Mouse (Mus musculus): ENCODE data around the gene Pced1b.
A peak's percentile ranks its signal among the peaks of the same experiment; 100 is the strongest.
"Not testable (repeated sequence)": the region's sequence is repeated elsewhere in the genome, so short reads cannot be mapped to it uniquely, and the experiment has no call there.

Pced1b gene

DNA sequence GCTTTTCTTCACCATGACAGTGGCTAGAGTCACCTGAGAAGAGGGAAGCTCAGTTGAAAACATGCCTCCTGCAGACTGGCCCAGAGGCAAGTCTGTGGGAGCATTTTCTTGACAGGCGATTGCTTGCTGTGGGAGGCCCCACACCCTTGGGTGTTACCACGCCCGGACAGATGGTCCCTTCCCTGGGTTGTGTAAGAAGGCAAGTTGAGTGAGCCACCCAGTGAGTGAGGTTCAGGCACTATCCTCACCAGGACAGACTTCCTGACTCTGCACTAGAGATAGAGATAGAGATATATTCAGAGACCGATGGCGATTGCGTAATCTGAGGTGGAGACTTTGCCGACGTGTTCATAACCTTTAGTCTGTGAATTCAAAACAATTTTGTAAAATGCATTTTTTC, 96.0 kb downstream of the Pced1b start:
- DNase-seq (ENCODE audit: low spot score), result peak; percentile 71

- DNase-seq (ENCODE audit: low spot score), result no peak
These were observed 97.0 kb downstream of the Pced1b start for GRCm38 (mm10) chr15:97343921-97344320.

DNA sequence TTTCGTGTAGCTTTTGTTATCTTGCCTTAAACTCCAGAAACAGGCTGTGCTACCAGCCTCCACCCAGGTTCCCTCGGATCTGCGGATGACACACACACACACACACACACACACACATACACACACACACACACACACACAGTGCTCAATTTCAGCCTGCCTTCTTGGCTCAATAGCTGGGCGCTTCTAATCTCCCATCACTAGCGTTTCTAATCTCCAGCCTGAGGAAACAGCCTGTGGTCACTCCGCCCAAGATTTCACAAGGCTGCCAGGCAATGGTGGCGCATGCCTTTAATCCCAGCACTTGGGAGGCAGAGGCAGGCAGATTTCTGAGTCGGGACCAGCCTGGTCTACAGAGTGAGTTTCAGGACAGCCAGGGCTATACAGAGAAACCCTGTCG, 98.2 kb downstream of the Pced1b start:
- DNase-seq (ENCODE audit: low spot score), result no peak

GRCm38 (mm10) chr15:97345917-97346316, 99.0 kb downstream of the Pced1b start:
- DNase-seq (ENCODE audit: low spot score), result no peak

DNA sequence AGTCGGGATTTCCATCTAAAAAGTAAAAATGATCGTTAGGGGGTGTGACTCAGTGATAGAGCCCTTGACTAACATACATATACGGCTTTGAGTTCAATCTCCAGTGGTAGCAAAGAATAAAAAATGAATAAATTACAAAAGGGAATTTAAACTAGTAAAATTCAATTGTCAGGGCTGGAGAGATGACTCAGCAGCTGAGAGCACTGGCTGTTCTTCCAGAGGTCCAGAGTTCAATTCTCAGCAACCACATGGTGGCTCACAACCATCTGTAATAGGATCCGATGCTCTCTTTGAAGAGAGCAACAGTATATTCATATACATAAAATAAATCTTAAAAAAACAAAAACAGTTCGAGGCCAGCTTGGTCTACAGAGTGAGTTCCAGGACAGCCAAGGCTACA, 99.5 kb downstream of the Pced1b start:
- DNase-seq (ENCODE audit: low spot score), result no peak

GRCm38 (mm10) chr15:97346897-97347296, 100.0 kb downstream of the Pced1b start:
- no peak for DNase-seq (ENCODE audit: low spot score)

GRCm38 (mm10) chr15:97348566-97349315, 101.8 kb downstream of the Pced1b start:
- no peak for DNase-seq (ENCODE audit: low spot score)

DNA sequence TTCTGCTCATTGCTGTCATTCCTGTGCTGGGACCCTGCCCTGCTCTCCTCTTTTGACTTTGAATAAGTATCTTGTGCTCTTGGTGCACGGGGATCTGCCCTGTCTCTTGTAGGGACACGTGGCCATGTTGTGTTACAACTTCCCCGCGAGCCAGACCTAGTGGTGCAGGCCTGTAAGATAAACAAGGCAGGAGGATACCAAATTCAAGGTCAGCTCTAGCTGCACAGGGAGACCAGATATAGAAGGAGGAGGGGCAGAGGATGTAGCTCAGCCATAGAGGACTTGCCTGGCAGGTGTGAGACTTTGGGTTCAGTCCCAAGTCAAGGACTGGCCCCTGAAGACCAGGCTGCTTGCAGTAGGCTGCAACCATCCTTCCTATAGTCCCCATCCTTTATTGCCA, 103.6 kb downstream of the Pced1b start:
- no peak for DNase-seq (ENCODE audit: low spot score)

DNA sequence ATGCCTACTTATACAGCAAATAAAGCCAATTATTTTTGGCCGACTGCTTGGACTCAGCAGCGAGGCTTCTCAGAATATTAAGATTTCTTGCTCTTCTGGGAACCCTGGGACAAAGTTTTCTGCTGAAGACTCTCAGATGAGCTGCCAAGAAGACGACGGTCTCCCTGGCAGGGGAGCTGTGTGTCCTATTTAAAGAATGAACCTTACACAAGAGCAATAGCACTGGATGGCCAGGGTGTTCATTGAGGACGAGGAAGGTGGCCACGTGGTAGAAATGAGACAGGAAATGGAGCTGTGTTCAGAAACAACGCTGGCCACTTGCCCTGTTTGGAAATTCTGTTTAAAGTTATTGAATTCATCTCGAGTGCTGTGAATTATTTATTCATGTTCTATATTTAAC, 104.1 kb downstream of the Pced1b start:
- no peak for DNase-seq (ENCODE audit: low spot score)

DNA sequence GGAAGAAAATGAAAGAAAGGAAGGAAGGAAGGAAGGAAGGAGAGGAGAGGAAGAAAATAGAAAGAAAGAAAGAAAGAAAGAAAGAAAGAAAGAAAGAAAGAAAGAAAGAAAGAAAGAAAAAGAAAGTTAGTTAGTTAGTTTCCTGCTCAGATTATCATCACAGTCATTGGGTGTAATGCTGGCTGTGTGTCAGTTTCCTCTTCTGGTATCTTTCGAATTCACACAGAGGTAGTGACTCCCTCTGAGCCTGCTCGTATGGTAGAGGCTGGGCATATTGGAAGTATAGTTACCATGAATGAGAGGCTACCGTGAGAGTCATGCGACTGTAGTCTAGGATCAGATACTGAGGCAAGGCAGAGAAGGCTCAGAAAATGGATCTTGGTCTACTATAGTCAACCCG, 104.8 kb downstream of the Pced1b start:
- no peak for DNase-seq (ENCODE audit: low spot score)

GRCm38 (mm10) chr15:97355676-97356303, 108.9 kb downstream of the Pced1b start:
- no peak for DNase-seq (ENCODE audit: low spot score)

DNA sequence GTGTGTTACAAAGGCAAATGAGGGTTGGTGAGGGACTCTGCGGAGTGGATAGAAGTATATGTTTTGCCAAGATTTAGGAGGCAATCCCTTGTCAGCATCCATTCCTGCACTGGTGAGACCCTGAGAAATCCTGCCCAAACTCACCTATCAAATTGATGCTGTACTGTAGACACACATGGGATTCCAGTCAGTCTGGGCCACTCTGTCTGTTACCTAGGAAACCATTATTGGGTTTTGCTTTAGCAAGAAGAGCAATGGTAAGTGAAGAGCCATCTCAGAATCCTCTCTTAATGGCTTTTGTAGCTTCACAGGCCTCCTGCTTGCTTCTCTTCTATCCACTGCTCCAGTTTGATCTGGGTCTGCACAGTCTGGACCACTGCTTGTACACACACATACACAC, 110.1 kb downstream of the Pced1b start:
- DNase-seq (ENCODE audit: low spot score), result no peak

DNA sequence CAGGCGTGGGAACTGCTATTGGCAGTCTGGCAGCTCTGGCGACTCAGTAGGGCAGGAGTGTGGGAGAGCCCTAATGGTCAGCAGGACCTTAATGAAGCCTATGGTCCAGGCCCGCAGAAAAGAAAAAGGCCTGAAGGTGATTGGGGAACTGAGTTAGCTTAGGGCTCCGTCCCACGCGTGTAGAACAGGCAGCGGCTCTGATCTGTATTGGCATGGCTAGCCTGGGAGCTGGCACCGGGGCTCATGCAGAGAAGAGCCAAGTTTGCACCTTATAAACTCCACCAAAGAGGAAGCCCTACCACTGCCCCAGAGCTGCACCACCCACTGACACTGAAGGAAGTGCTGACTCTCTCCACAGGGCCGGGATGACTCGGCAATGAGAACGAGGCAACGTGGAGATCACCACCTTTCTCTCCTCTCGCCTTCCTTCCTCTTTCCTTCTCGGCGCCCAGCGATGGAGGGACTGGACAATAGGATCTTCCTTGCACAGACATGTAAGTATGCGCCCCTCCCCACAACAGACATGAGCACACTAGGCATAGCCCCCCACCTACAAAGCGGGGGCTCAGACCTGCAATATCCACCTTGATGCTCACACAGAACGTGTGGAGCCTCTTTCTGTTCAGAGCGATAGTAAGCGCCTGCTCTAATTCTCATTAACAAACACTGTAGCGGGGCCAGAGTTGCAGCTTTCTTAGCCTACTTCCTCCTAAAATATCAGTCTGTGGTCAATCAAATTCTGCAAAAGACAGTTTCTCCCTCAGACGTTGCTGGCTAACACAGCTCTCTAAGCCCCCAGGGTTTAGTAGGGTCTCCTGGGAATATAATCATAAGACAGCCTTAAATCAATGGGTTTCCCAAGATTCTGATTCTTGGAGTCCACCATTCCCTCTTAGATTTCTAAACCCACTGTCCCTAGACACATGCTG, 114.2 kb downstream of the Pced1b start:
- peak; percentile 60 for DNase-seq (ENCODE audit: low spot score)

GRCm38 (mm10) chr15:97361771-97362171, 114.9 kb downstream of the Pced1b start:
- DNase-seq (ENCODE audit: low spot score), result peak; percentile 57

DNA sequence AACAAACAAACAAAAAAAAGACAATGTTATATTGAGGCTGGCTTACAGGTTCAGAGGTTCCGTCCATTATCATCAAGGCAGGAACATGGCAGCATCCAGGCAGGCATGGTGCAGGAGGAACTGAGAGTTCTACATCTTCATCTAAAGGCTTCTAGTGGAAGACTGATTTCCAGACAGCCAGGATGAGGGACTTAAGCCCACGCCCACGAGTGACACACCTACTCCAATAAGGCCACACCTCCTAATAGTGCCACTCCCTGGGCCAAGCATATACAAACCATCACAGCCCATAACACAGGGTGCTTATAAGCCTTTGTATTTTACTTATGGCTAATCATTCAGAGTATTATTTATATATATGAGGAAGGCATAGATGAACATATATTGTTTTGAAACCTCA, 117.4 kb downstream of the Pced1b start:
- DNase-seq (ENCODE audit: low spot score), result not testable (repeated sequence)

DNA sequence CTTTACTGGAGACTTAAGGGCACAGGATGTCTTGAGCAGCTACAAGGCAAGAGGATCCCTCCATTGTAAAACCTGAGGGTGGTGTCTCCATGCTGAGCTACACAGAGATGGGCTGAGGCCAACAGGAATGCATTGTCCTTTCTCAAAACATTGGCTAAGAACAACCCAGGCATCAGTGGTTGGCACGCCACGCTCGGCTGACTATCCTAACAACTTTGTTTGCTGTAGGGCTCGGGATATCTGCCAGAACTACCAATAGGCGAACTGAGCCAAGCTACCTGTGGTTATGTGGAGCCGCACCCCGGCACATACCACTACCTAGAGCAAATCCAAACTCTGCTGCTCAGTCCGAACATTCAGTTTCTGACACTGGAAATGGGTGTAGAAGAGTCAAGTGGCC, 118.1 kb downstream of the Pced1b start:
- no peak for DNase-seq (ENCODE audit: low spot score)

- no peak for DNase-seq (ENCODE audit: low spot score)
These were observed 121.2 kb downstream of the Pced1b start for GRCm38 (mm10) chr15:97368035-97368608.

DNA sequence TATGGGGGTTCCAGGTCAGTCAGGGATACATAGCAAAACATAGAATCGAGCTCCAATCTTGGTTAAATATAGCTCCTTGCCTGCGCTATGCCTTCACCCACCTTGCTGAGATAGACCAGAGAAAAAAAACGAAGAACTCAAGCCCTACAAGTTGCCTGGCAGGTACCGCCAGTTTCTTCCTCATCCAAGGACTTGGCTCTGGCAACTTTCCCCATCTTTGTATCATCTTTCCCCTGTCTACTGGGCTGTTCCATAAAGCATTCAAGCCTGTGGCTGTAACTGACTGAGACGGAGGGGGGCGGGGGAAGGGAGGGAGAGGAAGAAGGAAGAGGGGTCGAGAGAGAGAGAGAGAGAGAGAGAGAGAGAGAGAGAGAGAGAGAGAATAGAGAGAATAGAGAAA, 121.7 kb downstream of the Pced1b start:
- DNase-seq (ENCODE audit: low spot score), result no peak

DNA sequence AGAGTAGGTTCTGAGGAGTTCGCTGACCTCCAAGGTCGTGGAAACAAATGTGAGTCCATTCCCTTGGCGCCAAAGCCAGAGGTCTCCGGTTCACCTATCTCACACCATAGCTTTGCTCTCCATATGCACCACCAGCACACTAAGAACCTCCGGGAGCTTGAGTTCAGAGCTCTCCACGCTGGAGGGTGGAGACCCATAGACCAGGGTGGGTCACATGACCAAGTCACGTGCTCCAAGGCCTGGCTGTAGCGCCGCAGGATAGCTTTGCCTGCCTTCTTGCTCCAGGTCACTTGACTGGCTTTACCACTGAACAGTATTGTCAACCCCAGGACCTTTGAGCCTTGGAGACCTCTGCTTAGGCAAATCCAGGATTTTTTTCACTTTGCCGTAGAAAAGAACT, 122.2 kb downstream of the Pced1b start:
- no peak for DNase-seq (ENCODE audit: low spot score)

- no peak for DNase-seq (ENCODE audit: low spot score)
These were observed 124.0 kb downstream of the Pced1b start for GRCm38 (mm10) chr15:97370880-97371279.

GRCm38 (mm10) chr15:97372043-97372442, 125.1 kb downstream of the Pced1b start:
- not testable (repeated sequence) for DNase-seq (ENCODE audit: low spot score)

DNA sequence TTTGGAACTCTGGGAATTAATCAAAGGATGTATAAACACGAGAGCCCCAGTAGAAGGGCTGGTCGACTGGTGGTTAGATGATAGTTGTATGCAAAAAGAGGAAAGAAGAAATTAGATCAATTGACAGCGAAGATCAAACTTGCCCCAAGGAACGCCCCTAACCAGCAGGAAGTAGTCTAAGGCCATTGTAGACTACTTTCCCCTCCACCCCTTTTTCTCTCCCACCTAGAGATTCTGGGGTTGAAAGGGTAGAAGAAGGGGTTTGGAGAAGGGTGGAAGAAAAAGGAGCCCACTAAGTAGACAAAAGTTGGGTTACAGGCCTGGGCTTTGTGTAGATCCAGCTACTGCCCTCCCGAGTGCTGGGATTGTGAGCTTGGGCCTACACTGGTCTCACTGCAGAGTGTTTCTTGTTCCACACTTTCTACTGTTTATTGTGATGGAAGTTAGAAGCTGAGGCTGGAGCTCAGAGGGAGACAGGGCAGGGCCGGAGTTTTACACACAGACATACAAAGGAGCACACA, 125.8 kb downstream of the Pced1b start:
- no peak for DNase-seq (ENCODE audit: low spot score)

All from c-Kit-positive CD71-positive TER-119-positive erythroid progenitor cells, embryonic 14.5 days (primary cell).